ENCODE assay signal across 10 mouse cellular contexts in the genomic region with DNA sequence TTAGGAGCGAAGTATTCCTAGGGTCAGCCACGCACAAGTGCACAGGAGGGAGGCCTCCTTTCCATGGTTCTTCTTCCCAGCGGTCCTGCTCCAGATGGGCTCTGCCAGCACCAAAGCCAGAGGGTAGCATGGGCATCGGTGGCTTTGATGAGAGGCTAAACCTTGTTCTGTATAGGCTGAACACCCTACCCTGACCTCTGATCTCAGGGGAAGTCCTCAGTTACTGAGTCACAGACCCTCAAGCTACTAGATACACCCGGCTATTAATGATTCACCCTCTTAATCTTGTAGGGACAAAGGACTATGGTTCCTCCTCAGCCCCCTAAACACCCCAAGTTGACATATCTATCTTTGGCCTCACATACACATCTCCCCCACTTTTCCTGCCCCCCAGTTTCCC. TPM values are rescaled to one million over a fixed set of nuclear protein-coding genes. Genes with fewer than 3 reads are reported as not detected.
DNase-seq lines count a peak whose midpoint lies in the region; ATAC-seq lines count a peak whose summit lies in the region.
"Had no signal": no experiment of that assay in that cellular context is flagged by ENCODE, and none has a peak within 500 bp of the region (broad histone marks: within the 10 kb centered on the region; RNA-seq: fewer than 3 reads in every experiment).

No protein-coding gene starts in this region.

- no peak for ATAC-seq in forebrain, embryonic 15.5 days (replicated peaks)
- ATAC-seq in lung, embryonic 15.5 days (ENCODE audit: borderline replicate concordance, extremely low read depth, low FRiP score, low TSS enrichment), result no peak
- no peak for ATAC-seq in intestine, embryonic 16.5 days
- no peak for ATAC-seq in stomach, embryonic 14.5 days (ENCODE audit: insufficient number of reproducible peaks, insufficient read depth, low FRiP score, low read depth)

- 0 out of 2 replicates have a peak overlapping the region, but pooled peaks have one; percentile 56 for H3K27ac ChIP-seq in forebrain, embryonic 10.5 days
- H3K27ac ChIP-seq in forebrain, embryonic 15.5 days (replicated peaks), result no peak overlapping the region; the same call in 1 of the 2 replicates
- peak overlapping the region; percentile 77 for H3K27ac ChIP-seq in lung, embryonic 15.5 days
- peak overlapping the region; percentile 86 for H3K27ac ChIP-seq in intestine, embryonic 16.5 days (ENCODE audit: low read length)
- H3K27ac ChIP-seq in stomach, embryonic 14.5 days (ENCODE audit: low read length), result no peak overlapping the region

- H3K4me2 ChIP-seq in forebrain, embryonic 15.5 days (replicated peaks), result no peak overlapping the region
- peak overlapping the region; percentile 25 for H3K4me2 ChIP-seq in lung, embryonic 15.5 days
- peak overlapping the region; percentile 18; the same call in 1 of the 2 replicates for H3K4me2 ChIP-seq in intestine, embryonic 16.5 days (ENCODE audit: low read depth, low read length)
- 0 out of 2 replicates have a peak overlapping the region, but pooled peaks have one; percentile 10 for H3K4me2 ChIP-seq in stomach, embryonic 14.5 days (replicated peaks; ENCODE audit: low read depth, low read length)

- no peaks in the 10 kb centered on the region for H3K27me3 ChIP-seq in forebrain, embryonic 10.5 days (ENCODE audit: poor library complexity, severe bottlenecking)
- no peaks in the 10 kb centered on the region for H3K27me3 ChIP-seq in forebrain, embryonic 15.5 days
- H3K27me3 ChIP-seq in lung, embryonic 15.5 days, result no peaks in the 10 kb centered on the region
- no peaks in the 10 kb centered on the region for H3K27me3 ChIP-seq in intestine, embryonic 16.5 days (replicated peaks; ENCODE audit: control insufficient read depth, insufficient read depth, low read length)
- H3K27me3 ChIP-seq in stomach, embryonic 14.5 days (ENCODE audit: control insufficient read depth, insufficient read depth, low read length), result no peaks in the 10 kb centered on the region

- H3K9ac ChIP-seq in forebrain, embryonic 15.5 days (replicated peaks), result no peak overlapping the region
- H3K9ac ChIP-seq in lung, embryonic 15.5 days, result no peak overlapping the region
- peak overlapping the region; percentile 30; the same call in 1 of the 2 replicates for H3K9ac ChIP-seq in intestine, embryonic 16.5 days (ENCODE audit: low read depth, low read length)
- no peak overlapping the region for H3K9ac ChIP-seq in stomach, embryonic 14.5 days (replicated peaks; ENCODE audit: low read depth, low read length)

- peak overlapping the region; percentile 92; the same call in 1 of the 2 replicates for H3K4me3 ChIP-seq in forebrain, embryonic 10.5 days
- H3K4me3 ChIP-seq in forebrain, embryonic 15.5 days, result no peak overlapping the region
- no peak overlapping the region for H3K4me3 ChIP-seq in lung, embryonic 15.5 days
- no peak overlapping the region for H3K4me3 ChIP-seq in intestine, embryonic 16.5 days (ENCODE audit: low read length)
- H3K4me3 ChIP-seq in stomach, embryonic 14.5 days (ENCODE audit: low read depth, low read length), result no peak overlapping the region

- peaks cover 92% of the 10 kb centered on the region for H3K4me1 ChIP-seq in forebrain, embryonic 10.5 days
- H3K4me1 ChIP-seq in forebrain, embryonic 15.5 days, result peaks cover 67% of the 10 kb centered on the region
- peaks cover 64% of the 10 kb centered on the region for H3K4me1 ChIP-seq in lung, embryonic 15.5 days
- H3K4me1 ChIP-seq in intestine, embryonic 16.5 days (ENCODE audit: control insufficient read depth, insufficient read depth, low read length), result peaks cover 62% of the 10 kb centered on the region
- H3K4me1 ChIP-seq in stomach, embryonic 14.5 days (ENCODE audit: control insufficient read depth, insufficient read depth, low read length), result peaks cover 50% of the 10 kb centered on the region

- no peaks in the 10 kb centered on the region for H3K9me3 ChIP-seq in forebrain, embryonic 10.5 days
- no peaks in the 10 kb centered on the region for H3K9me3 ChIP-seq in forebrain, embryonic 15.5 days
- no peaks in the 10 kb centered on the region for H3K9me3 ChIP-seq in lung, embryonic 15.5 days
- no peaks in the 10 kb centered on the region for H3K9me3 ChIP-seq in intestine, embryonic 16.5 days (ENCODE audit: control insufficient read depth, low read length)
- H3K9me3 ChIP-seq in stomach, embryonic 14.5 days (ENCODE audit: control insufficient read depth, low read depth, low read length), result no peaks in the 10 kb centered on the region

- H3K36me3 ChIP-seq in forebrain, embryonic 10.5 days (replicated peaks), result peaks cover 61% of the 10 kb centered on the region
- H3K36me3 ChIP-seq in forebrain, embryonic 15.5 days, result peaks cover 13% of the 10 kb centered on the region
- peaks cover 22% of the 10 kb centered on the region; the same call in 1 of the 2 replicates for H3K36me3 ChIP-seq in lung, embryonic 15.5 days
- H3K36me3 ChIP-seq in intestine, embryonic 16.5 days (ENCODE audit: control insufficient read depth, insufficient read depth, low read length), result peaks cover 4% of the 10 kb centered on the region; the same call in 1 of the 2 replicates
- peaks cover 31% of the 10 kb centered on the region for H3K36me3 ChIP-seq in stomach, embryonic 14.5 days (ENCODE audit: control insufficient read depth, insufficient read depth, low read length)

- DNase-seq in forebrain, embryonic 10.5 days (ENCODE audit: extremely low spot score, low spot score), result no peak
- no peak for DNase-seq in lung, postnatal 10 days
- no peak for DNase-seq in spleen, adult 12 weeks (ENCODE audit: low spot score)
- DNase-seq in thymus, postnatal 4 days, result no peak
- DNase-seq: heart, postnatal 10 days; right cerebral cortex, postnatal 4 days had no signal

- WGBS in forebrain, embryonic 10.5 days, result 71% methylated on average over 5 of the region's 5 CpGs
- WGBS in forebrain, embryonic 15.5 days, result 74% methylated on average over 5 of the region's 5 CpGs
- WGBS in lung, embryonic 15.5 days, result 59% methylated on average over 5 of the region's 5 CpGs
- WGBS in intestine, embryonic 16.5 days, result 51% methylated on average over 5 of the region's 5 CpGs
- 63% methylated on average over 5 of the region's 5 CpGs for WGBS in stomach, embryonic 14.5 days

RNA-seq across cellular contexts. Expression of gene Agrn, which starts 3.4 kb away (rescaled TPM):
- polyA plus RNA-seq in forebrain, embryonic 10.5 days (2016; fragmentation: Nextera tagmentation; extraction: Ambion mirVana), result 58.3 and 62.0 TPM in 2 replicates
- 103 and 108 TPM in 2 replicates for polyA plus RNA-seq in forebrain, embryonic 15.5 days (2015; fragmentation: Nextera tagmentation; extraction: Ambion mirVana)
- 75.6 and 77.0 TPM in 2 replicates for polyA plus RNA-seq in lung, embryonic 15.5 days (2015; fragmentation: Nextera tagmentation; extraction: Ambion mirVana)
- 35.9 and 38.0 TPM in 2 replicates for polyA plus RNA-seq in intestine, embryonic 16.5 days (2015; fragmentation: Nextera tagmentation; extraction: Ambion mirVana)
- polyA plus RNA-seq in stomach, embryonic 14.5 days (2014; fragmentation: Nextera tagmentation; extraction: Ambion mirVana), result 83.0 and 84.1 TPM in 2 replicates

RNA-seq across cellular contexts. Expression of gene Isg15, which starts 6.7 kb away (rescaled TPM):
- polyA plus RNA-seq in forebrain, embryonic 10.5 days (2016; fragmentation: Nextera tagmentation; extraction: Ambion mirVana), result 0.38 and 0.43 TPM in 2 replicates
- 1.5 and 2.1 TPM in 2 replicates for polyA plus RNA-seq in forebrain, embryonic 15.5 days (2015; fragmentation: Nextera tagmentation; extraction: Ambion mirVana)
- 2.1 and 3.1 TPM in 2 replicates for polyA plus RNA-seq in lung, embryonic 15.5 days (2015; fragmentation: Nextera tagmentation; extraction: Ambion mirVana)
- polyA plus RNA-seq in intestine, embryonic 16.5 days (2015; fragmentation: Nextera tagmentation; extraction: Ambion mirVana), result 1.8 and 2.9 TPM in 2 replicates
- 0.48 and 1.3 TPM in 2 replicates for polyA plus RNA-seq in stomach, embryonic 14.5 days (2014; fragmentation: Nextera tagmentation; extraction: Ambion mirVana)

RNA-seq across cellular contexts. Expression of gene AW011738, which starts 9.2 kb away (rescaled TPM):
- polyA plus RNA-seq in forebrain, embryonic 10.5 days (2016; fragmentation: Nextera tagmentation; extraction: Ambion mirVana), result 3.9 and 4.4 TPM in 2 replicates
- 4.2 and 4.3 TPM in 2 replicates for polyA plus RNA-seq in forebrain, embryonic 15.5 days (2015; fragmentation: Nextera tagmentation; extraction: Ambion mirVana)
- polyA plus RNA-seq in lung, embryonic 15.5 days (2015; fragmentation: Nextera tagmentation; extraction: Ambion mirVana), result 2.7 and 3.5 TPM in 2 replicates
- 2.1 and 2.3 TPM in 2 replicates for polyA plus RNA-seq in intestine, embryonic 16.5 days (2015; fragmentation: Nextera tagmentation; extraction: Ambion mirVana)
- 0.41 and 0.82 TPM in 2 replicates for polyA plus RNA-seq in stomach, embryonic 14.5 days (2014; fragmentation: Nextera tagmentation; extraction: Ambion mirVana)

RNA-seq across cellular contexts. Expression of gene Perm1, which starts 21.8 kb away (rescaled TPM):
- 1.1 TPM in 2 replicates for polyA plus RNA-seq in forebrain, embryonic 10.5 days (2016; fragmentation: Nextera tagmentation; extraction: Ambion mirVana)
- 1.7 and 2.0 TPM in 2 replicates for polyA plus RNA-seq in forebrain, embryonic 15.5 days (2015; fragmentation: Nextera tagmentation; extraction: Ambion mirVana)
- polyA plus RNA-seq in lung, embryonic 15.5 days (2015; fragmentation: Nextera tagmentation; extraction: Ambion mirVana), result 0.49 and 0.55 TPM in 2 replicates
- polyA plus RNA-seq in intestine, embryonic 16.5 days (2015; fragmentation: Nextera tagmentation; extraction: Ambion mirVana), result 0.20 and 0.35 TPM in 2 replicates
- polyA plus RNA-seq in stomach, embryonic 14.5 days (2014; fragmentation: Nextera tagmentation; extraction: Ambion mirVana), result 0.55 and 1.3 TPM in 2 replicates

RNA-seq across cellular contexts. Expression of gene Plekhn1, which starts 40.8 kb away (rescaled TPM):
- 21.9 and 23.1 TPM in 2 replicates for polyA plus RNA-seq in forebrain, embryonic 10.5 days (2016; fragmentation: Nextera tagmentation; extraction: Ambion mirVana)
- polyA plus RNA-seq in forebrain, embryonic 15.5 days (2015; fragmentation: Nextera tagmentation; extraction: Ambion mirVana), result 27.3 and 29.0 TPM in 2 replicates
- polyA plus RNA-seq in lung, embryonic 15.5 days (2015; fragmentation: Nextera tagmentation; extraction: Ambion mirVana), result 19.0 and 21.1 TPM in 2 replicates
- polyA plus RNA-seq in intestine, embryonic 16.5 days (2015; fragmentation: Nextera tagmentation; extraction: Ambion mirVana), result 11.7 and 13.8 TPM in 2 replicates
- 21.2 and 22.8 TPM in 2 replicates for polyA plus RNA-seq in stomach, embryonic 14.5 days (2014; fragmentation: Nextera tagmentation; extraction: Ambion mirVana)

Comparison
In these comparisons a context has a peak if more than half of its experiments do, and no peak if none do; other contexts are left out.
1. H3K27ac ChIP-seq: peak in forebrain, embryonic 10.5 days (single experiment), lung, embryonic 15.5 days (single experiment) and intestine, embryonic 16.5 days (single experiment); none in forebrain, embryonic 15.5 days (single experiment) and stomach, embryonic 14.5 days (single experiment).